Mouse (Mus musculus): ENCODE data around the gene Def8. TPM values are rescaled to one million over a fixed set of nuclear protein-coding genes. Genes with fewer than 3 reads are reported as not detected.
"Not testable (repeated sequence)": the region's sequence is repeated elsewhere in the genome, so short reads cannot be mapped to it uniquely, and the experiment has no call there.

The Def8 gene
- total RNA-seq, 2 experiments from 2014 or later = 67.6 to 68.8 TPM

DNA sequence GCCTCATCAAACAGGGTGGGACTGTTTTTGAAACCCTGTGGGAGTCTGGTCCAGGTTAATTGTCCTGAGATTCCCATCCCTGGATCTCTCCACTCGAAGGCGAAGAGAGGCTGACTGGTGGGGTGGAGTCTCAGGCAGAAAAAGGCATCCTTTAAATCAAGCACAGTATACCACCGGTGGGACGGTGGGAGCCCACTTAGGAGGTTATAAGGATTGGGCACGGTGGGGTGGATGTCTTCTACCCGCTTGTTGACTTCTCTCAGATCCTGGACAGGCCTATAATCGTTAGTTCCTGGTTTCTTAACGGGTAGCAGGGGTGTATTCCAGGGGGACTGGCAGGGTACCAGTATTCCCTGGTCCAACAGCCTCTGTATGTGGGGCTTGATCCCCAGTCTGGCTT lies 7.6 kb downstream of the Def8 start:
- intact Hi-C loops (cut with DNase I); DNase-seq (ENCODE audit: low spot score in 2 of 2): not testable (repeated sequence)

DNA sequence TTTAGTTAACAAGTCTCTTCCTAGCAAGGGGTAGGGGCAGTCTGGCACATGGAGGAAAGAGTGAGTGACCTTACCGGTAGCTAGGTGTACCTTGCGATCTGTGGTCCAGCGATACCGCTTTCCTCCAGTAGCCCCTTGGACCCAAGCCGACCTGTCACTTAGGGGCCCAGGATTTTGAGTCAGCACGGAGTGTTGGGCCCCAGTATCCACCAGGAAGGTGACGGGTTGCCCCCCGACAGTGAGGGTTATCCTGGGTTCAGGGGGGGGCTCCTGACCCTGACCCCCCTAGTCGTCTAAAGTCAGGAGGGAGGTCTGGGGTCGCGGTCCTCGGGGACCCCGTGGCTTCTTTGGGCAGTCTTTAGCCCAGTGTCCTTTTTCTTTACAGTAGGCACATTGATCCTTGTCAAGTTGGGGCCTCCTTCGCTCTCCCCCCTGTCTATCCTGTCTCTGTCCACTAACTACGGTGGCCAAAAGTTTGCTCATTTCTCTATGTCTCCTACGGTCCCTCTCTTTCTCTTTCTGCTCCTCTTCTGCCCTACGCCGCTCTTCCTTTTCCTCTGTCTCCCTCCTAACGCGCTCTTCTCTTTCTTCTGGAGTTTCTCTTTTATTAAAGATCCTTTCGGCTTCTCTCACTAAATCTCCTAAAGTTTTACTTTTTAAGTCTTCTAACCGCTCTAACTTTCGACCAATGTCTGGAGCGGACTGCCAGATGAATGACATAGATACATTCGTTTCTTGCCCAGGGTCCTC lies 8.5 kb downstream of the Def8 start:
- intact Hi-C loops (cut with DNase I) = no loop called here
- no peak for DNase-seq (ENCODE audit: low spot score in 2 of 2)

DNA sequence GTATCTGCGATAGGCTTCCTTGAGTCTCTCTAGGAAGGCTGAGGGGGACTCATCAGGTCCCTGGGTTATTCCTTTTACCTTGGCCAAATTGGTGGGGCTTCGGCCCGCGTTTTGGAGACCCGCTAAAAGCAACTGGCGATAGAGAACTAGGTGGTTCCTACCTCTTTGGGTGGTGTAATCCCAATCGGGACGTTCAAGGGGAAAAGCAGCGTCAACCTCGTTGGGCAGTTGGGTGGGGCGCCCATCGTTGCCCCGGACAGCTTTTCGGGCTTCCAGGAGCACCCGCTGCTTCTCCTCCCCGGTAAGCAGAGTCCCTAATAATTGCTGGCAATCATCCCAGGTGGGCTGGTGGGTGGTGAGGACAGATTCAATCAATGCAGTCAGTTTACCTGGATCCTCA lies 9.1 kb downstream of the Def8 start:
- intact Hi-C loops (cut with DNase I) = no loop called here

DNA sequence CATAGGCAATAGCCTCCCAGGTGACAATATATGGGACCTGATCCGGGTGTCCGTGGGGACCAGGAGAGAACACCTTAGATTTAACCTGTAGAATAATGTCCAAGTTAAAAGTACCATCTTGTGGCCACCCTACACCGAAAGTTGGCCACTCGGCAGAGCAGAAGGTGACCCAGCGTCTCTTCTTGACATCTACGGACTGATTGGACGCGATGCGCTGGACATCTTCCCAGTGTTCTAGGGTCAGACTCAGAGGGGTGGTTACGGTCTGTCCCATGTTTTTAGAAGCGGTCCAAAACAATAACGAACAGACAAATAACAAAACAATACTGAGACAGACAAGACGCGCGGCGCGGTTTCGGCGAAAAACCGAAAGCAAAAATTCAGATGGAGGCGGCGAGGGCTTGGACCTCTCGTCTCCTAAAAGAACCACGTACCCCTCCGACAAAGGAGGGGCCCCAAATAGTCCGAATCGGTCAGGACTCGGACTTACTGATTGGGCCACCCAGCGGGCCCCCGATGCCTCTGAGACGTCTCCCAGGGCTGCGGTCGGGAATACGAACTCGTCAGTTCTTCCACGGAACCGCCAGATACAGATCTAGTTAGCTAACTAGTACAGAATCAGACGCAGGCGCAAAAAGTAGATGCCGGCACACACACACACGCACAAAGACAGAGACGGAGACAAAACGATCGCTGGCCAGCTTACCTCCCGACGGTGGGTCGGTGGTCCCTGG lies 10.1 kb downstream of the Def8 start:
- intact Hi-C loops (cut with DNase I); DNase-seq (ENCODE audit: low spot score in 2 of 2): not testable (repeated sequence)

More for the DNA sequence above, 9.1 kb downstream of the Def8 start:
- DNase-seq (ENCODE audit: low spot score in 2 of 2) = no peak

DNA sequence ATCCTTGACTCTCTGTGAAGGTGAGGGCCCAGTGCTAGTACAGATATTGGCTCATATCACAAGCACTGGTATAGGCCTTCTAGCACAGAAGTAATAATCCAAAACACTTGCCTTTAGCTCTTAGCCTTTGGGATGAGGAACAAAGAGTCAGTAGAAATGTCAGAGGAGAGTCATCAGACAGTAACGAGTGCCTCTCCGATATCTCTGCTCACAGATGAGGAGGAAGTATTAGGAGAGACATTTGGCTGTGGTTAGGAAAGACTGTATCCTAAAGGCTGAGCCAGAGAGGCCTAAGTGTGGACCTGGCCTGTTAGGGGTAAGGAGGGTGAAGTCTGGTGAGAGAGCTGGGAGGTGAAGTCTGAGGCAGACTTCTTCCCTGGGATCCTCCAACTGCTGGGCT lies 18.5 kb downstream of the Def8 start:
- DNase-seq (ENCODE audit: low spot score in 2 of 2) = no peak
- intact Hi-C loops (cut with DNase I) = loop anchor here (2.0 kb wide), 1 partner anchor 37 kb away; no protein-coding TSS in a partner anchor

DNA sequence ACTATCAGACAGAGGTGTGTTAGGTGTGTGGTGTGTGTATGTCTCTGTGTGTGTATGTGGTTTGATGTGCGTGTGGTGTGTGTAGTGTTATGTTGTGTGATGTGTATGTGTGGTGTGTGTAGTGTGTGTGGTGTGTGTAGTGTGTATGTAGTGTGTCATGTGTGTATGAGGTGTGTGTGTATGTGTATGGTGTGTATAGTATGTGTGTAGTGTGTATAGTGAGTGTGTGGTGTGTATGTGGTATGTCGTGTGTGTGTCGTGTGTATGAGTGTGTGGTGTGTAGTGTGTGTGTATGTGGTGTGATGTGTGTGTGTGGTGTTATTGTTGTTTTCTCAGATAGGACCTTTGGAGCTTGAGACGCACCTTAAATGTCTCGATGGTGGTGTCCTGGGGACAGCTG lies 19.0 kb downstream of the Def8 start:
- intact Hi-C loops (cut with DNase I) = loop anchor here (2.0 kb wide), 1 partner anchor 36 kb away; no protein-coding TSS in a partner anchor
- DNase-seq (ENCODE audit: low spot score in 2 of 2) = no peak

DNA sequence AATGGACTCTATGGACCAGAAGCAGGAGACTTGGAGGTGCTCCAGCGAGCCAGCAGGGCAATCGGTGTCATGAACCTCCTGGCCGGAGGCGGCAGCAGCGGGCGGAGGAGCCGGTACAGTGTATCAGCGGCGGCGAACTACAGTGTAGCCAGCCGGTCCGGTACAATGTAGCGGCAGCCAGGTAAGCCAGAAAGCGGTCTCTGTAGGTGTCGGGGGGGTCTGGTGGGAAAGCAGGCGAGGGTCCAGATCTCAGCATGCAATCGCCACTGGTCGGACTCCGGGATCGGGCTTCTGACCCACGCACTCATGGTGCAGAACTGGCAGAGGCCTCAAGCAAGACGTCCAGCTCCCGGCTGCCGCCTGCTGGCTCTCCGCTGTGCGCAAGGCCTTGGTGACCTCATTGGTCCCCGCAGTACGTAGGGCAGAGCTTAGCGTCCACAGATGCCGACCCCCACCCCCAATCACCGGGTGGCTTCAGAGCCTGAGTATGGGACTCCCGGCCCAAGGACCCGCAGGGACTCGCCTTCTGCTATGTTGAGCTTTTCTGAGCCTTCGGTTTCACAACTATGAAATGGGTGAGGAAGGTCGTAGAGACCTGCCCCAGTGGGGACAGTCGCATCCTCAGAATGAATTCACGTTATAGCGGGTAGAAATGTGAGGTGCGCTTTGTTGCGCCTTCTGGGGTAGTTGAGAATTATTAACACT lies 19.7 kb downstream of the Def8 start:
- peak; percentile 94 to 95 for DNase-seq (ENCODE audit: low spot score in 2 of 2)
- intact Hi-C loops (cut with DNase I) = loop anchor here (2.0 kb wide), 1 partner anchor 36 kb away; no protein-coding TSS in a partner anchor

DNA sequence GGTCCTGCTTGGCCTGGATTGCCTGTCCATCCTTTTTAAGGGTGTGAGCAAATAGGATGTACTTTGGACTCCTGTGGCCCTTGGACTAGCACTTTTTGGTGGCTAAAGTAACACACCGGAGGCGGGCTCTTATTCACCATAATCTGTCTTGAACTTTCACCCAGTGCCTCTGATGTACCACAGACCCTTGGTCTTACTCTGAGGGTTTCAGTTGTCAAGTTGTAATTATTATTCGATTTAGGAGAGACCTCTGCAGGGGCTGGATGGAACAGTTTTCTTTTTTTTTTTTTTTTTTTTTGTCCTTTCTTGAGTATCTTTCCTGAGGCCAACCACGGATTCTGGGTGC lies 20.2 kb downstream of the Def8 start:
- intact Hi-C loops (cut with DNase I) = loop anchor here (2.0 kb wide), 1 partner anchor 35 kb away; no protein-coding TSS in a partner anchor
- DNase-seq (ENCODE audit: low spot score in 2 of 2) = no peak

DNA sequence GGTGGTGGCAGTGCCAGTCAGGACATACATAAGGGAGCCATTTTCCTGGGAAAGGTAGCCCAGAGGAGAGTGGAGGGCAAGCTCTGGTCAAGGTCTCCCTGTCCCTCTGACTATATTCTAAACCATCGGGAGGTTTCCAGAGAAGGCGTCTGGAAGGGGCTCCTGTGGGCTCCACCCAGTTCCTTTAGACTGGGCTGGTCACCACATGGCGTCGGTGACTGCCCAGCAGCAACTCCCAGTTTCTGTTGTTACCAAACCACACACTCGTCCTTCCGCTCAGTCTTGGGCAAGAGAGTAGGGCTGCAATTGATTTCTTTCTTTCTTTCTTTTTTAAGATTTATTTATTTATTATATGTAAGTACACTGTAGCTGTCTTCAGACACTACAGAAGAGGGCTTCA lies 20.8 kb downstream of the Def8 start:
- intact Hi-C loops (cut with DNase I) = no loop called here
- no peak for DNase-seq (ENCODE audit: low spot score in 2 of 2)

DNA sequence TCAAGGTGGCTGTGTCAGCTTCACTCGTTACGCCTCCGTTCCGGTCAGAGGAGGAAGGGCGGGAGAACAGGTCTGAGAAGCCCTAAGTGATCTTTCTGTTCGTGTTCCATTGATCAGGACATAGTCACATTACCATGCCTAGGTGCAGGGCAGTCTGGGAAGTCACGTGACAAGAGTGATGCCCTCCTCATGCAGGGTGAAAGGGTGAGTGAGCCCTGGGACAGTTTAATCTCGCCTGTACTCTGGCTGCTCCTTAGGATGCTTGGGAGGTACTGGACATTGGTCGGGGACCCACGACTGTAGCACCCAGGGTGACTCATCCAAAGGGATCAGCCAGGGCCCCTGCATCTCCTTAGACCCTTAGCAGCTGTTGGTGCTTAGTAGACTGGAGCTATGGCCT lies 22.7 kb downstream of the Def8 start:
- intact Hi-C loops (cut with DNase I) = no loop called here
- DNase-seq (ENCODE audit: low spot score in 2 of 2) = no peak

DNA sequence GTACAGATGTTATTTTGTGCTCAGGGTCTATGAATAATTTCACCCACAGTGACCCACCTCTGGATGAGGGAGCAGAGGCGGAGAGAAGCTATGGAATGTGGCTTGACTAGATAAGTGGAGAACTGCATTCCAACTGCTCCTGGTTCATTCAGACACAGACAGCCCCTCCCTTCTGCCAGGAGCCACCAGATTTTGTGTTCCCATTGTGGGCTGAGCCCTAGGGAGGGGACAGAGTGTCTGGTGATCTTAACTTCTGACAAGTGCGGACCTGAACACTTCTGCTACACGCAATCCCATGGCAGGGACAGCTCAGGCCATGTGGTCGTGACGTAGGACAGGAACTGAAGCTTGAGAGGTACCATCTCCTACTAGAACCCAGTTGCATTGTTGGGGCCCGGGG lies 23.5 kb downstream of the Def8 start:
- intact Hi-C loops (cut with DNase I) = no loop called here
- no peak for DNase-seq (ENCODE audit: low spot score in 2 of 2)

DNA sequence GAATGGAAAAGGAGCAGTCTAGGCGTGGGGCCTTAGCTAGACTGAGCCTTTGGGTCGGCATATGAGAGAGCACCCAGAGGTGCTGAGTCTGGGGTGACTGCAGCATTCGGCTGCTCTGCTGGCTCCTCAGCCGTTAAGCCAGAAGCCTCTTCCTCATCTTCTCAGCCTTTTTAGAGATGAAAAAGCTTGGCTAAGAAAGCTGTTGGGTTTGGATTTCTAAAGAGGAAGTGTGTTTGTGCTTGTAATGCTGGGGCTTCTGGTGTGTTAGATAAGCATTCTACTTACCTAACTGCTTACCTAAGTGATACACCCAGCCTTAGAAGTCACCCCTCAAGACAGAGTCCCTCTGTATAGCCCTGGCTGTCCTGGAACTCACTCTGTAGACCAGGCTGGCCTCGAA lies 27.5 kb downstream of the Def8 start:
- intact Hi-C loops (cut with DNase I) = no loop called here

DNA sequence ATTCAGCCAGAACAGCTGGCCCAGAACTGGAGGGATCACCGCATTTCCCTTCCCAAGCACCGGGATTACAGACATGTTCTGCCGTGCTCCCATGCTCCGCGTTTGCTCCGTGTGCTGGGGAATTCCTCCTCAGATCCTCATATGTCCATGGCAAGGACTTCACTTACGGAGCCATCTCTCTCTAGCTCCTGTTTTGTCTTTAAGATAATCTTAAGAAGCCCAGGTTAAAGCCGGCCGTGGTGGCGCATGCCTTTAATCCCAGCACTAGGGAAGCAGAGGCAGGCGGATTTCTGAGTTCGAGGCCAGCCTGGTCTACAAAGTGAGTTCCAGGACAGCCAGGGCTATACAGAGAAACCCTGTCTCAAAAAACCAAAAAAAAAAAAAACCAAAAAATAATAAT lies 28.4 kb downstream of the Def8 start:
- intact Hi-C loops (cut with DNase I); DNase-seq (ENCODE audit: low spot score in 2 of 2): not testable (repeated sequence)

More for the DNA sequence above, 27.5 kb downstream of the Def8 start:
- DNase-seq (ENCODE audit: low spot score in 2 of 2) = no peak

DNA sequence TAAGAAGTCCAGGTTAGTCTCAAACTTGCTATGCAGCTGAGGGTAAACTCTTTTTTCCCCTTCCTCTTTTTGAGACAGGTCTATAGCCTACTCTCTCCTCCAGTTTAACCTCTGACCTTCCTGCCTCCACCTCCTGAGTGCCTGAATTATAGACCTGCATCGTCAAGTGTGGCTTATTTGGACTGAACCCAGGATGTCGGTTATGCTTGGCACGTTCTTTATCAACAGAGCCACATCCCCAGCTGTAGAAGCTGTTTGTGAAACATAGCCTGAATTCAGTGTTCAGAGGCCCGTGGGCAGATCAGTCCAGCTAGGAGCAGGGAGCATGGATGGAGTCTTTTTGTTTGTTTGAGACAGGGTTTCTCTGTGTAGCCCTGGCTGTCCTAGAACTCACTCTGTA lies 28.8 kb downstream of the Def8 start:
- intact Hi-C loops (cut with DNase I) = no loop called here

DNA sequence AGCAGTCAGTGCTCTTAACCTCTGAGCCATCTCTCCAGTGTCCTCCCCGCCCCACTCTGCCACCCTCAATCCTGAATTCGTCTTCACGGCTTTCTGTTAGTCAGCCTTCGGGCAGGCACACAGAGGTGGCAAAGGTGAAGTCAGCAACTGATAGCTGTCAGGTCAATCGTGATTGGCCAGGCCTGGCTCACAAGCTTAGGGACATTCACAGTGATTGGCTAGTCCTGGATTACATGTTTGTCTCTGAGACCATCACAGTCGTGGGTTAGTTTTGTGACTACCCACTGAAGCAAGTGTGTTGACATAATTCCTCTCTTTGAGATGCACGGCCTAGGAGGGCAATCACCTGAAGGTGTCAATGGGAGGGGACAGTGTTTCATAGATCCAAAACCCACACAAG lies 30.0 kb downstream of the Def8 start:
- intact Hi-C loops (cut with DNase I) = no loop called here
- DNase-seq (ENCODE audit: low spot score in 2 of 2) = no peak

More for the DNA sequence above, 28.8 kb downstream of the Def8 start:
- no peak for DNase-seq (ENCODE audit: low spot score in 2 of 2)

DNA sequence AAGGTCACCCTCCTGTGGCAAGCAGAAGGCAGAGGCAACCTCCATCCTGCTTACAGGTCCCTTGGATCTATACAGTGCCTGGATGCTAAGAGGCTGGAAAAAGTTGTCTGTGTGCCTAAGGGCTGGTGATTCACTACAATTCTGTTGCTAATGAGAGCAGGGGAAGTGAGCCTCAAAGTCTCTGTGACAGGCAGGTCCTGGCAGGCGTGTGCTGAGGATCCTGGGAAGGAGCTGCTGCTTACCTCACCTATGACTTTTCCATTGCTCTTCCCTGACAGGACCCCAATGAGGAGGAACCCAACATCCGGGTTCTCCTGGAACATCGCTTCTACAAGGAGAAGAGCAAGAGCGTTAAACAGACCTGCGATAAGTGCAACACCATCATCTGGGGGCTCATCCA lies 30.6 kb downstream of the Def8 start:
- no peak for DNase-seq (ENCODE audit: low spot score in 2 of 2)
- intact Hi-C loops (cut with DNase I) = no loop called here

DNA sequence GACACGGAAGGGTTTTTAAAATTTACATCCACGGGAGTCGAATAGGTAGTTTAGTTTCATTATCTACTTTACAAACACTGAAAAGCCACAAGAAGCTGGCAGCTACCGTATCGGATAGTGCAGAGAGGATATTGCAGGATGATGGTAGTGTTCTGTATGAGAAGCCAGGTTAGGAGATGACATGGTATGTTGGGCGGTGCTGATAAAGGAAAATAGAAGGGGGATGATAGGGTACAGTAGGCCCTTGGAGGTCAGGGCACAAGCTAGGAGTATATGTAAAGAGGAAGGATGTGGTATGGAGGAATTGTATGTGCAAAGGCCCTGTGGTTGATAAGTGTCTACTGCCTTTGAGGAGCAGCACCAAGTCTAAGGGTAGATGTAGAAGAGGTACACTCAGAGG lies 31.2 kb downstream of the Def8 start:
- intact Hi-C loops (cut with DNase I) = no loop called here
- DNase-seq (ENCODE audit: low spot score in 2 of 2) = no peak

DNA sequence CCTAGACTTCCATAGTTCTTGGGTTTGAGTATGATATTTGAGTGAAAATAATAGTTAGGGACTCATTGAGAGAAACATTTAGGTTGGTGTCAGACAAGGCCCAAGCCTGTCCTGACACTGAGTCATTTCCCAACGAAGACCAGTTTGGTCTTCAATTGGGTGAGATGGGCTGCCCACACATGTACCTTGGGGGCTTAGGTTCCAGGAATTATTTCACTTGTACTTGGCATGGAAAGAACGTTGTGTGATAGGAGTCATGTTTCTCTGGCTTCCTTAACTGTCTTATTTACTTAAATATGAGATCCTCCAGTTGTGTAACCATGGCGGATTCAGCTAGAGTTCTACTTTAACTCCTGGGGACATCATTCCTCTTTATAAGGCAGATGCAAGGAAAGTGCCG lies 40.3 kb downstream of the Def8 start:
- no peak for DNase-seq (ENCODE audit: low spot score in 2 of 2)
- intact Hi-C loops (cut with DNase I) = no loop called here

DNA sequence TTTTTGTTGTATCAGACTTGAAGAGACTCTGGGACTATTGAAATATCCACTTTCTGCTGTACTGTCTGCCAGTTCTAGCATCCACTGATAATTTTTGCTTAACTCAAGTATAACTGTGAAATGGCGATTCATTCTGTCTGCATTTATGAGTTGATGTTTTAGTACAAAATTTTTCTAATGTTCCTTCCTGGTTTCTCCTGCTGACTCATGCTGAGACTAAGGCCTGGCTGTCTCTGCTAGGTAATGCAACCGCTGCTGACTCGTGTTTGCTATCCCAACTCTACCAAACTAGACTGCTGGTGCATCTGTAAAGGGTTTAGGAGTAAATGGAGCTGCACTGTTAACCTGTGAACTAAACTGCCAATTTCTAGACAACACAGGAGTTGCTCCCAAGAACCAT lies 44.1 kb downstream of the Def8 start:
- no peak for DNase-seq (ENCODE audit: low spot score in 2 of 2)
- intact Hi-C loops (cut with DNase I) = no loop called here

DNA sequence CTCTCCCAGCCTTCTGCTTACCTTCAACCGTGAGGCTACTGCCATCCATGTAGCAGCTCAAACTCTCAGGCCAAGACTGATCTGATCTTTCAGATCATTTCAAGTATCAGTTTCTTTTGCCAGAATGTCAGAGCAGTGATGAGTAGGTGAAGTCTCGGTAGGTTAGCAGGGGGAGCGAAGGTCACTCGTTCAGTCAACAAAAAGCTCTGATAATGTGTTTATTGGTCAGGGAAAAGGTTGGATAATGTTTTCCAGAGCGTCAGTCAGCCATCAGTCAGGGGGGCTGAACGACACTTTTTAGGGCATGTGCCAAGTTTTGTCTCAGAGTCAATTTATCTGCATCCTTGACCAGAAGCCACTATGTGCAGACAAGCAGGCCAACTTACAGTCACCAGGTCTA lies 49.7 kb downstream of the Def8 start:
- DNase-seq (ENCODE audit: low spot score in 2 of 2); intact Hi-C loops (cut with DNase I): not testable (repeated sequence)
